Mouse (Mus musculus) G1E (cell line): ENCODE measurements around the gene Ppp4r3b.

Experiments
- CTCF ChIP-seq: IDR thresholded peaks from 2 replicates; pipeline ENCODE4 v1.5.1; 2012; ENCODE audit warnings: low read depth, low read length, inconsistent platforms, mixed read lengths
- GATA1 ChIP-seq: IDR thresholded peaks from 2 replicates; pipeline ENCODE4 v1.6.1; 2012; ENCODE audit warnings: borderline replicate concordance, low read length, inconsistent platforms, mixed read lengths
- GATA2 ChIP-seq: IDR thresholded peaks from 2 replicates; pipeline ENCODE4 v1.6.1; 2012; ENCODE audit warnings: low read depth, low read length, inconsistent platforms, borderline replicate concordance
- POLR2AphosphoS5 ChIP-seq: IDR thresholded peaks from 2 replicates; pipeline ENCODE4 v1.6.1; 2012; ENCODE audit warnings: low read depth, low read length, inconsistent platforms; ENCODE audit not compliant: insufficient replicate concordance
- TAL1 ChIP-seq: conservative IDR thresholded peaks from 2 replicates; pipeline ENCODE4 v1.6.1; 2012; ENCODE audit warnings: low read depth, low read length, inconsistent platforms, mixed read lengths

DNA sequence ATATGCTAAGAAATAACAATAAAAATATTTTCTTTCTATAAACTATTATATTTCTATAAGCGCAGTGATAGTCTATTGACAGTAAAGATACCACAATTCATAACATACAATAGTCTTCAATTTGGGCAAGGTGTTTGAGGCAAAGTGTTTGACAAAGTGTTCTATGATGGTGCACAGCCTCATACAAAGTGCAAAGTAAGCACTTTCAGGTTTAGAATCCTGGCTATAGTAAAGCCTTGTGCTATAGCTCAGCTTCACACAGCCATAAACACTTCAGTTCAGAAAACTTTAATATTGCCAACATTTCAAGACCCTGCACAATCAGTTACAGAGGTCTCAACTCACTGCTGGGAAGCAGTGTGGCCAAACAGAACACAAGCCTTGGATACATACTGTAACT is 66.7 kb downstream of the Ppp4r3b start:
- TF ChIP-seq CTCF, result no peak
- TF ChIP-seq GATA1, result no peak
- TF ChIP-seq POLR2AphosphoS5, result no peak
- no peak for TF ChIP-seq GATA2
- no peak for TF ChIP-seq TAL1
